Mouse (Mus musculus): ENCODE results near the gene Ryr2. TPM values are rescaled to one million over a fixed set of nuclear protein-coding genes. Genes with fewer than 3 reads are reported as not detected.

Ryr2 gene
- polyA plus RNA-seq, 1 experiment from 2014 or later = 8.4 TPM

DNA sequence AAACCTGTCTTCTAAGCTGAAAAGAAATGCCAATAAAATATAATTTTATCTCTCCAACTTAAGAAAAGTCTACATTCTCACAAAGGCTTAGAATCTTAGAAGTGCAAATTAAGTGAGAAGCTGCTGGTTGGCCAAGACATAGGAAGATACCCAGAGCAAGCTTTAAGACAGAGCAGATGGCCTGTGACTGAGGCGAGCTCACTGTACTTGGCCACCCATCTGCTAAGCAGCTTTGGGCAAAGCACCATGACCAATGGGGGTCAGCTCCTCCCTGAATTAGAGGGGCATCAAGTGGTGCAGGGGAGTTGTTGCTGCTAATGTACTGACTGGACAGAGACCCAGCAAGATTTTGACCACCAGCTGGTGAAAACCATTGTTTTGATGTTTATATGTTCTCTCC is 186.2 kb downstream of the Ryr2 start:
- DNase-seq (ENCODE audit: low spot score) (no peak), ATAC-seq (ENCODE audit: low FRiP score) (no peak)
- no peaks in the 10 kb centered on the region for H3K27me3 ChIP-seq (ENCODE audit: control insufficient read depth, insufficient read depth, low read length)
- H3K9me3 ChIP-seq (ENCODE audit: control insufficient read depth, low read length) = no peaks in the 10 kb centered on the region
- H3K36me3 ChIP-seq (replicated peaks; ENCODE audit: control insufficient read depth, insufficient read depth) = no peaks in the 10 kb centered on the region
- no peaks in the 10 kb centered on the region for H3K4me1 ChIP-seq (replicated peaks; ENCODE audit: control insufficient read depth, insufficient read depth, low read length)
- 67% methylated on average over 1 of the region's 1 CpGs for WGBS
- no peak overlapping the region for H3K4me2 ChIP-seq (replicated peaks)
- no peak overlapping the region for H3K27ac ChIP-seq
- H3K9ac ChIP-seq = no peak overlapping the region
- no peak overlapping the region for H3K4me3 ChIP-seq (replicated peaks; ENCODE audit: low read length)

DNA sequence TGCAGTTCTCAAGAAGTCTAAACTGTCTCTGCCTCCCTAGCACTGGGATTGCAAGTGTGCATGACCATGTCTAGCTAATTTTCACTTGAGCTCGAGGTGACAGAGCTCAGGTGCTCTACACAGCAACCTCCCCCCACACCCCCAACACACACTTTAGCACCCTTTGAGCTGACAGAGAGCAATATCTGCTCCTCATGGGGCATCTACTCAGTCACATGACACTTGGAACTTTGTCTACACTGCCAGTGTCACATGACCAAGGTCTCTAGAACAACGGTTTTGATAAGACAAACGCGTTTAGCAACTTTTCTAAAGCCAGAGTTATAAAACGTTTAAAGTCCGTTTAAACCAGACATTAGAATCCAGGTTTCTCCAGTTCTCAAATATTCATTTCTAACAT is 187.3 kb downstream of the Ryr2 start:
- Histone ChIP-seq H3K27ac (no peak overlapping the region), H3K36me3 (replicated peaks; ENCODE audit: control insufficient read depth, insufficient read depth) (no peaks in the 10 kb centered on the region), H3K4me3 (replicated peaks; ENCODE audit: low read length) (no peak overlapping the region), H3K9ac (no peak overlapping the region), H3K27me3 (ENCODE audit: control insufficient read depth, insufficient read depth, low read length) (no peaks in the 10 kb centered on the region), H3K9me3 (ENCODE audit: control insufficient read depth, low read length) (no peaks in the 10 kb centered on the region), H3K4me2 (replicated peaks) (no peak overlapping the region), H3K4me1 (replicated peaks; ENCODE audit: control insufficient read depth, insufficient read depth, low read length) (no peaks in the 10 kb centered on the region)
- ATAC-seq (ENCODE audit: low FRiP score) = no peak
- DNase-seq (ENCODE audit: low spot score) = no peak
- 95% methylated on average over 6 of the region's 6 CpGs for WGBS

DNA sequence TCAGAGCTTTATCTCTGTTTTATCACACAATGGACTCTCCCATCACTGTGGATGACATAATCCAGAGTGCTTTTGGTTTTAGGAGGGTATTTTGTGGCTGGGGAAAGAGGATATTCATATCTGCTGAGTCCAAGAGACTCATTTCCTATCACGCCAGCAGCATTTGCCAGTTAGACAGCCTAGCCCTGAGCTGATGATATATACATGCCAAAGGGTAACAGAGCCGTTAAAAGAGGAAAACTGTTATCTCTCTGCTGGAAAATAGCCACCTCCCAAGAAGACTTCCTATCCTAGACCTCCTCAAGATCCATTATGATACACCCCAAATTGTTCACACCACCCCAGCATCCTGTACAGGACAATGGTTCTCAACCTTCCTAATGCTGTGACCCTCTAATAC is 191.1 kb downstream of the Ryr2 start:
- Histone ChIP-seq H3K27me3 (ENCODE audit: control insufficient read depth, insufficient read depth, low read length) (no peaks in the 10 kb centered on the region), H3K9me3 (ENCODE audit: control insufficient read depth, low read length) (no peaks in the 10 kb centered on the region), H3K4me3 (replicated peaks; ENCODE audit: low read length) (no peak overlapping the region), H3K4me1 (replicated peaks; ENCODE audit: control insufficient read depth, insufficient read depth, low read length) (no peaks in the 10 kb centered on the region), H3K36me3 (replicated peaks; ENCODE audit: control insufficient read depth, insufficient read depth) (no peaks in the 10 kb centered on the region), H3K27ac (no peak overlapping the region), H3K4me2 (replicated peaks) (no peak overlapping the region), H3K9ac (no peak overlapping the region)
- WGBS = 88% methylated on average over 2 of the region's 2 CpGs
- DNase-seq (ENCODE audit: low spot score) = no peak
- ATAC-seq (ENCODE audit: low FRiP score) = no peak

DNA sequence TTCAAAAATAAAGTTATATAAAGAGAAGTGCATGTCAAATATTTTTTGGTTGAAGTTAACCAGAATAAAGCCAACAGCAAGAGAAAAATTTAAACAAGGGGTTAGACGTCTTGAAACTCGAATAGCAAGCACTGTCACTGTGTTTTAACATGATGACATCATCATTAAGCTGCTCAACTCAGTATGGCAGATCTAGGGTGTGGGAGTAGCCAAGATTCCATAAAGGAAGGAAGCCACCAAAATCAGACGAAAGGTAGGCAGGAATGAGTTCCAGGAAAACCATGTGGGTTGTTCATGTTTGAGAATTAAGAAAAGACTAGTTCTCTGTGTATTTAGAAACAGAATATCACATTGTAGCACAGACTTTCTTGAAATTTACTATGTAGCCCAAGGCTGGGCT is 192.1 kb downstream of the Ryr2 start:
- H3K4me1 ChIP-seq (replicated peaks; ENCODE audit: control insufficient read depth, insufficient read depth, low read length) = no peaks in the 10 kb centered on the region
- no peaks in the 10 kb centered on the region for H3K27me3 ChIP-seq (ENCODE audit: control insufficient read depth, insufficient read depth, low read length)
- H3K36me3 ChIP-seq (replicated peaks; ENCODE audit: control insufficient read depth, insufficient read depth) = no peaks in the 10 kb centered on the region
- DNase-seq (ENCODE audit: low spot score) (no peak), ATAC-seq (ENCODE audit: low FRiP score) (no peak)
- H3K9me3 ChIP-seq (ENCODE audit: control insufficient read depth, low read length) = no peaks in the 10 kb centered on the region
- no peak overlapping the region for H3K4me3 ChIP-seq (replicated peaks; ENCODE audit: low read length)
- H3K27ac ChIP-seq = no peak overlapping the region
- no peak overlapping the region for H3K4me2 ChIP-seq (replicated peaks)
- H3K9ac ChIP-seq = no peak overlapping the region
- WGBS = 87% methylated on average over 3 of the region's 3 CpGs

DNA sequence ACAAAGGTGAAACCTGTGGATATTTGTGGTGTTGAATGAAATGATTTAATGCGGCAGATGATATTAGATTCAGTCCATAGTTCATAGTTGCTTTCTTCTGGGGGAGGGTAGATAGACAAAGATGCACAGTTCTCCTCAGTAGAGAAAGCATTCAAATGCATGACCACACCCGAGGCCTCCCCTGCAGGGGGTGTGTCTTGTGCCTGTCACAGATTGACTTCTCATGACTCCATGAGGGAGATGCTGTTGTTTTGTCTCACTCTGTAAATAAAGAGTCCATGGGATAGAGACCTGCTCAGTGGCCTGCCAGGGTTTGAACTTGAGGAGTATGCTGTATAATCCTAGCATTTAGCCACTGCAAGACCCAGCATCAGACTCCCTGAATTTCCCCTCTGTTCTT is 194.5 kb downstream of the Ryr2 start:
- H3K4me3 ChIP-seq (replicated peaks; ENCODE audit: low read length) = no peak overlapping the region
- 65% methylated on average over 2 of the region's 2 CpGs for WGBS
- no peaks in the 10 kb centered on the region for H3K9me3 ChIP-seq (ENCODE audit: control insufficient read depth, low read length)
- no peak overlapping the region for H3K27ac ChIP-seq
- DNase-seq (ENCODE audit: low spot score) (no peak), ATAC-seq (ENCODE audit: low FRiP score) (no peak)
- no peaks in the 10 kb centered on the region for H3K27me3 ChIP-seq (ENCODE audit: control insufficient read depth, insufficient read depth, low read length)
- no peaks in the 10 kb centered on the region for H3K4me1 ChIP-seq (replicated peaks; ENCODE audit: control insufficient read depth, insufficient read depth, low read length)
- H3K4me2 ChIP-seq (replicated peaks) = no peak overlapping the region
- H3K9ac ChIP-seq = no peak overlapping the region
- no peaks in the 10 kb centered on the region for H3K36me3 ChIP-seq (replicated peaks; ENCODE audit: control insufficient read depth, insufficient read depth)

DNA sequence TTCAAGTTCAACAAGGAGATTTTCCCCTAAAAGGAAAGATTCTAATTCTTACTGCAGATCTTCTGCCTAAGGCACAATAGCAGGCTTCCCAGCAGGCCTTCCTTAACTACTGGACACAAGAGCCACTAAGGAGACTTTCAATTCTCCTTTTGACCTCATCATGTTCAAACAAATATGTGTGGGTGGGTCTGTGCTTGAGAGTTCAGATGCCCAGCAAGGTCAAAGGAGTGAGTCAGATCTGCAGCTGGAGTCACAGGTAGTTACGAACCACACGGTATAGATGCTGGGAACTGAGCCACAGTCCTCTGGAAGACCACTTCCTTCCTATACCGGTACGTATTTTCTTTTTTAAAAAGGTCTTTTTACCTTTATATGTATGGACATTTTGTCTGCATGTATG is 198.6 kb downstream of the Ryr2 start:
- H3K27me3 ChIP-seq (ENCODE audit: control insufficient read depth, insufficient read depth, low read length) = no peaks in the 10 kb centered on the region
- no peak overlapping the region for H3K4me2 ChIP-seq (replicated peaks)
- no peaks in the 10 kb centered on the region for H3K9me3 ChIP-seq (ENCODE audit: control insufficient read depth, low read length)
- DNase-seq (ENCODE audit: low spot score) (no peak), ATAC-seq (ENCODE audit: low FRiP score) (no peak)
- 84% methylated on average over 4 of the region's 4 CpGs for WGBS
- no peak overlapping the region for H3K27ac ChIP-seq
- no peak overlapping the region for H3K9ac ChIP-seq
- H3K4me1 ChIP-seq (replicated peaks; ENCODE audit: control insufficient read depth, insufficient read depth, low read length) = no peaks in the 10 kb centered on the region
- H3K36me3 ChIP-seq (replicated peaks; ENCODE audit: control insufficient read depth, insufficient read depth) = no peaks in the 10 kb centered on the region
- no peak overlapping the region for H3K4me3 ChIP-seq (replicated peaks; ENCODE audit: low read length)

DNA sequence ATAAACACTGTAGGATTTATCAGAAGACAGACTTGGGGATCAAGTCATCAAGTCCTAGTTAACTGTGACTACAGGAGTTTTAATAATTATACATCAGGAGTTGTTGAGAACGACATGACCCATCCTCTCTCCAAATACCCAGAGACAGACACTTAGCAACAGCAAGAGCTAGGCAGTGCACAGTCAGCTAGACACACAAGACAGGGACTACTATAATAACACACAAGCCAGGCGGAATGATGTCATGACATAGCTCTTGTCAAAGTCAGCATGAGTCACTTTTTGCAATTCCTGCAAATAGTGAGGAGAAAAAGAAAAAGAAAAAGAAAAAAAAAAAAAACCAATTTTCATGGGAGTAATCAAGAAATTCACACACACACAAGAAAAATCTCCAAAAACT is 201.6 kb downstream of the Ryr2 start:
- Histone ChIP-seq H3K27me3 (ENCODE audit: control insufficient read depth, insufficient read depth, low read length) (no peaks in the 10 kb centered on the region), H3K36me3 (replicated peaks; ENCODE audit: control insufficient read depth, insufficient read depth) (no peaks in the 10 kb centered on the region), H3K9me3 (ENCODE audit: control insufficient read depth, low read length) (no peaks in the 10 kb centered on the region), H3K9ac (no peak overlapping the region), H3K4me1 (replicated peaks; ENCODE audit: control insufficient read depth, insufficient read depth, low read length) (no peaks in the 10 kb centered on the region), H3K4me3 (replicated peaks; ENCODE audit: low read length) (no peak overlapping the region), H3K27ac (no peak overlapping the region), H3K4me2 (replicated peaks) (no peak overlapping the region)
- 70% methylated on average over 2 of the region's 2 CpGs for WGBS
- DNase-seq (ENCODE audit: low spot score) = no peak
- ATAC-seq (ENCODE audit: low FRiP score) = no peak

DNA sequence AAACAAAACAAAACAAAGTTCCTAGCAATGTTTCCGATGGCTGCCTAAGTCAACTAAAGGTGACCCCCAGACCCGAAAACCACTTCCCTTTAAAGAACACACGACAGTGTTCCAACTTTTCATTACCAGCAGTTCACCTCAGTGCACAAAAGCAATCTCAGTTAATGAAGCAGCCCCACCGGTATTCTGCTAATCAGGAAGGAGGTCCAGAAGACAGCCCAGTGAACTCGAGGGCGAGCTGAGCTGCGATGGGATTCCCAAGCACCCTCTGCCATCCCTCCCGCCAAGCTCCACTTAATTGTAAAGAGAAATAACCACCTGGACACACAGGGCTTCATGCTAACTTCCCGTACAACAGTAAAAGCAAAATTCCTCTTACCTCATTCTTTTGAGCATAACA is 203.5 kb downstream of the Ryr2 start:
- Histone ChIP-seq H3K9ac (no peak overlapping the region), H3K27me3 (ENCODE audit: control insufficient read depth, insufficient read depth, low read length) (no peaks in the 10 kb centered on the region), H3K4me1 (replicated peaks; ENCODE audit: control insufficient read depth, insufficient read depth, low read length) (no peaks in the 10 kb centered on the region), H3K36me3 (replicated peaks; ENCODE audit: control insufficient read depth, insufficient read depth) (no peaks in the 10 kb centered on the region), H3K4me2 (replicated peaks) (peak overlapping the region; percentile 8; the same call in 1 of the 2 replicates), H3K27ac (no peak overlapping the region), H3K4me3 (replicated peaks; ENCODE audit: low read length) (no peak overlapping the region), H3K9me3 (ENCODE audit: control insufficient read depth, low read length) (no peaks in the 10 kb centered on the region)
- ATAC-seq (ENCODE audit: low FRiP score) = no peak
- 25% methylated on average over 9 of the region's 9 CpGs for WGBS
- DNase-seq (ENCODE audit: low spot score) = no peak

DNA sequence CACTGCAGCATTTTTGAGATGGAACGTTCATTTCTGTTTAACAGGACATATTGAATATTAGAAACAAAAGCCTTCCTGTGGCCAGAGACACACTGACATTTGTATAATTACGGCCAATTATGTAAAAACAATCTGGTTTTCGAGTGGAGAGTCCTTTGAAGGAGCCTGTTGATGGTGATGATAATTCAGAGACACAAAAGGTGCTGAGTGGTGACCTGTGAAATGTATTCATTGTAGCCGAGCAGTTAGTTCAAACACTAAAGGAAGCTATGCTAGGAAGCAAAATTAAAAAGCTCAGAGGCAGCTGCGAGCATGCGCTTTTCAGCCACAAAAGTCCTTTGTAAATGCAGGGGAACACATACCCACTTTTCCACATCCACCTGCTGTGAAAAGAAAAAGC is 203.9 kb downstream of the Ryr2 start:
- Histone ChIP-seq H3K4me2 (replicated peaks) (peak overlapping the region; percentile 8; the same call in 1 of the 2 replicates), H3K4me3 (replicated peaks; ENCODE audit: low read length) (no peak overlapping the region)

DNA sequence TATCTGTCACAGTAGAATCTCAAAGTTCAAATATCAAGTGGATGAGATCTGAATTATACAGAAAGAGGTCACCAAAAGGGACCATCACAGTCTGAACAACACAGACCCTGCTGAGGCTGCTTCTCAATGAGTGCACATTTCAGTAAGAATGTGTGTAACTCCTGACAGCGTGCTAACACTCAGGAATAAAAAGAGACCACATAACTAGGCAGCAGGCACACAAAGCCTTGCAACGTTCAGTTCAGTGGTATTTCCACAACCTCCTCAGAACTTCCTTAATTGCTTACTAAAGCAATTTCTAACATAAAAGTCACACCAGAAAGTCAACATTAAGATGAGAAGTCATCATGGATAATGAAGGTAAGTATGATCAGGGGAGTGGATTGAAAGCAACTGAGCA is 206.1 kb downstream of the Ryr2 start:
- no peak overlapping the region for H3K9ac ChIP-seq
- H3K4me3 ChIP-seq (replicated peaks; ENCODE audit: low read length) = no peak overlapping the region
- H3K27me3 ChIP-seq (ENCODE audit: control insufficient read depth, insufficient read depth, low read length) = no peaks in the 10 kb centered on the region
- ATAC-seq (ENCODE audit: low FRiP score) (no peak), DNase-seq (ENCODE audit: low spot score) (no peak)
- no peaks in the 10 kb centered on the region for H3K4me1 ChIP-seq (replicated peaks; ENCODE audit: control insufficient read depth, insufficient read depth, low read length)
- no peak overlapping the region for H3K4me2 ChIP-seq (replicated peaks)
- H3K27ac ChIP-seq = no peak overlapping the region
- no peaks in the 10 kb centered on the region for H3K9me3 ChIP-seq (ENCODE audit: control insufficient read depth, low read length)
- H3K36me3 ChIP-seq (replicated peaks; ENCODE audit: control insufficient read depth, insufficient read depth) = no peaks in the 10 kb centered on the region
- 81% methylated on average over 2 of the region's 2 CpGs for WGBS

More for the DNA sequence above, 203.9 kb downstream of the Ryr2 start:
- no peak for DNase-seq (ENCODE audit: low spot score)
- Histone ChIP-seq H3K27ac (no peak overlapping the region), H3K9me3 (ENCODE audit: control insufficient read depth, low read length) (no peaks in the 10 kb centered on the region), H3K27me3 (ENCODE audit: control insufficient read depth, insufficient read depth, low read length) (no peaks in the 10 kb centered on the region), H3K9ac (no peak overlapping the region), H3K4me1 (replicated peaks; ENCODE audit: control insufficient read depth, insufficient read depth, low read length) (no peaks in the 10 kb centered on the region), H3K36me3 (replicated peaks; ENCODE audit: control insufficient read depth, insufficient read depth) (no peaks in the 10 kb centered on the region)
- WGBS = 27% methylated on average over 6 of the region's 6 CpGs
- no peak for ATAC-seq (ENCODE audit: low FRiP score)

Data from hindbrain, embryonic 14.5 days (tissue).